Mouse (Mus musculus): Measurements from ENCODE around the gene Fcho2. TPM values are rescaled to one million over a fixed set of nuclear protein-coding genes. Genes with fewer than 3 reads are reported as not detected.

Gene Fcho2
- polyA plus RNA-seq, 1 experiment from 2014 or later: 30.6 TPM

- H3K36me3 ChIP-seq: peaks cover 54% of the 10 kb centered on the region
These were observed 12.3 kb downstream of the Fcho2 start for GRCm38 (mm10) chr13:98802957-98803356.

GRCm38 (mm10) chr13:98795511-98795910, 19.7 kb downstream of the Fcho2 start:
- ATAC-seq: no peak
- 88% methylated on average over 3 of the region's 3 CpGs for WGBS
- H3K27ac ChIP-seq: no peak overlapping the region
- H3K36me3 ChIP-seq: peaks cover 37% of the 10 kb centered on the region
- H3K4me1 ChIP-seq (replicated peaks): no peaks in the 10 kb centered on the region
- no peak overlapping the region for H3K4me2 ChIP-seq (replicated peaks)
- no peaks in the 10 kb centered on the region for H3K9me3 ChIP-seq
- H3K9ac ChIP-seq (replicated peaks): no peak overlapping the region
- no peak overlapping the region for H3K4me3 ChIP-seq (replicated peaks)
- H3K27me3 ChIP-seq: no peaks in the 10 kb centered on the region

More at GRCm38 (mm10) chr13:98802957-98803356, 12.3 kb downstream of the Fcho2 start:
- Histone ChIP-seq H3K4me3 (replicated peaks) (no peak overlapping the region), H3K4me1 (replicated peaks) (no peaks in the 10 kb centered on the region), H3K27ac (no peak overlapping the region), H3K4me2 (replicated peaks) (no peak overlapping the region), H3K27me3 (no peaks in the 10 kb centered on the region), H3K9ac (replicated peaks) (no peak overlapping the region), H3K9me3 (0 out of 2 replicates have a peak, but pooled peaks cover 5% of the 10 kb centered on the region)
- no peak for ATAC-seq
- WGBS: 97% methylated on average over 3 of the region's 3 CpGs

GRCm38 (mm10) chr13:98792864-98793263, 22.4 kb downstream of the Fcho2 start:
- WGBS: 98% methylated on average over 1 of the region's 1 CpGs
- Histone ChIP-seq H3K36me3 (peaks cover 22% of the 10 kb centered on the region), H3K4me3 (replicated peaks) (no peak overlapping the region), H3K9ac (replicated peaks) (no peak overlapping the region), H3K4me2 (replicated peaks) (no peak overlapping the region), H3K27ac (no peak overlapping the region), H3K4me1 (replicated peaks) (no peaks in the 10 kb centered on the region), H3K27me3 (no peaks in the 10 kb centered on the region), H3K9me3 (no peaks in the 10 kb centered on the region)
- ATAC-seq: no peak

GRCm38 (mm10) chr13:98791693-98792092, 23.6 kb downstream of the Fcho2 start:
- Histone ChIP-seq H3K36me3 (peaks cover 22% of the 10 kb centered on the region), H3K27ac (no peak overlapping the region), H3K9me3 (no peaks in the 10 kb centered on the region), H3K4me3 (replicated peaks) (no peak overlapping the region), H3K4me2 (replicated peaks) (no peak overlapping the region), H3K27me3 (no peaks in the 10 kb centered on the region), H3K4me1 (replicated peaks) (no peaks in the 10 kb centered on the region), H3K9ac (replicated peaks) (no peak overlapping the region)
- ATAC-seq: no peak
- 100% methylated on average over 1 of the region's 1 CpGs for WGBS

DNA sequence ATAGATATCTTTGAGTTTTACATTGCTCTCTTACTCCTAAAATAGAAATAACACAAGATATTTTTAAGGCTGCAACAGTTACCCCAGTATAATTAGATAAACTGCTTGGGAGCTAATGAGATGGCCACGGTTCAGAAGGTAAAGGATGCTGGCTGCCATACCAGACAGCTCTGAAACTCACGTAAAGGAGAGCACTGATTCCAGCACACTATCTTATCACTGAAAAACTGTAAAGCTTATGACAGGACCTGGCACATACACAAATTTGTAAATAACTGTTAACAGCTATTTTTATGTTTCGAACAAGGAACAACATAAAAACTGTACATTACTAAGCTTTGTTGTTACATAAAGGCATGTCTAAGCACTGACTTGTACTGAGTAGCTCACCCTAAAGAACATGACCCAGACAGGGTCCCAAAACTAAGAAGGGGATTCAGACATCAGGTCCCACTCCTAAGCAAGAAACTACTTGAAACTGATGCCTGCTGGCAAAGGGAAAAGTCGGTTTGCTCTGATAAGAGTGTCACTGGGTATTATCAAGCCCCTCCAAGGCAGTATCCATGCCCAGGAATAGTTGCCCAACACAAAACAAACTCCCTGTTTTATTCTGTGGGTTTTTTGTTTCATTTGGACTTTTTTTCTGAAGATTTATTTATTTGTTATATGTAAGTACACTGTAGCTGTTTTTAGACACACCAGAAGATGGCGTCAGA, 28.1 kb downstream of the Fcho2 start:
- Histone ChIP-seq H3K36me3 (peaks cover 32% of the 10 kb centered on the region), H3K27me3 (no peaks in the 10 kb centered on the region), H3K9ac (replicated peaks) (no peak overlapping the region), H3K4me2 (replicated peaks) (no peak overlapping the region), H3K27ac (no peak overlapping the region), H3K4me3 (replicated peaks) (no peak overlapping the region), H3K9me3 (no peaks in the 10 kb centered on the region), H3K4me1 (replicated peaks) (no peaks in the 10 kb centered on the region)
- WGBS: 92% methylated on average over 5 of the region's 5 CpGs
- ATAC-seq: no peak

DNA sequence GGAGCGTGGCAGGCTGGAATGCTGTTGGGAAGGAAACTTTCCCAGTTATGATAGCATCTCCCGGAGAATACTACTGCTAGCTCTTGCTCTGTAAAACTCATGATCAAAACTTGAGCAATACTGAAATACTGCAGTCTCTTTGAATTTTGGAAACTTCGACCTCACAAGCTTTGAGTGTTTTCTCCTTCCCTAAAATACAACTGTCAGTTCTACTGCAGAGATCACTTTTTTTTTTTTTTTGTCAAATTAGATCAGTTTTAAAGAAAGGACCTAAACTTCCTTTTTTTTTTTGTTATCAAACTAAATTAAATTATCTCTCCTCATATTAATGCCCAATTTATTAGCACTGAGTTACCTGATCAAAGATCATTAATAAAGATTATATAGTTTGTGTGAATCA, 37.3 kb downstream of the Fcho2 start:
- no peak overlapping the region for H3K4me3 ChIP-seq (replicated peaks)
- 98% methylated on average over 3 of the region's 3 CpGs for WGBS
- no peak for ATAC-seq

DNA sequence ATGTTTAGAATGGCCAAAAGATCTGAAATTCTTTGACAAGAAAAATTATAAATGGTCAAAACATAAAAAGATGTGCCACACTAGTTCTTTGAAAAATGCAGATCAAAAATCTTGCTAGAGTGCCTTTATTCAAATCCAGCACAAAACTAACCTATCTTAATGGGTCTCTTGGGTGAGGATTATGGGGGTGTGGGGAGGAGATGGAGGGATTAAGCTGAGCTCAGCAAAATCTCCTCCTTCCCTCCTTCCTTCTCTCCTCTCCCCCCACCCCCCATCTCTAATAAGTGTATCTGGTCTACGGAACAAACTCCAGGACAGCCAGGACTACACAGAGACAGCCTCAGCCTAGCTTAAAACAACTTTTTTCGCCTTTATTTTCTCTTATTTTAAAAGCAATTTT, 43.8 kb downstream of the Fcho2 start:
- H3K9ac ChIP-seq (replicated peaks): no peak overlapping the region
- H3K4me3 ChIP-seq (replicated peaks): no peak overlapping the region
- 71% methylated on average over 2 of the region's 2 CpGs for WGBS
- H3K27me3 ChIP-seq: no peaks in the 10 kb centered on the region
- 0 out of 2 replicates have a peak, but pooled peaks cover 4% of the 10 kb centered on the region for H3K4me1 ChIP-seq (replicated peaks)
- H3K27ac ChIP-seq: no peak overlapping the region
- no peak for ATAC-seq
- peaks cover 15% of the 10 kb centered on the region for H3K36me3 ChIP-seq
- H3K4me2 ChIP-seq (replicated peaks): no peak overlapping the region
- no peaks in the 10 kb centered on the region for H3K9me3 ChIP-seq

More for the DNA sequence above, 37.3 kb downstream of the Fcho2 start:
- Histone ChIP-seq H3K9ac (replicated peaks) (no peak overlapping the region), H3K4me1 (replicated peaks) (no peaks in the 10 kb centered on the region), H3K27me3 (no peaks in the 10 kb centered on the region), H3K27ac (no peak overlapping the region), H3K9me3 (no peaks in the 10 kb centered on the region), H3K36me3 (peaks cover 39% of the 10 kb centered on the region), H3K4me2 (replicated peaks) (no peak overlapping the region)

DNA sequence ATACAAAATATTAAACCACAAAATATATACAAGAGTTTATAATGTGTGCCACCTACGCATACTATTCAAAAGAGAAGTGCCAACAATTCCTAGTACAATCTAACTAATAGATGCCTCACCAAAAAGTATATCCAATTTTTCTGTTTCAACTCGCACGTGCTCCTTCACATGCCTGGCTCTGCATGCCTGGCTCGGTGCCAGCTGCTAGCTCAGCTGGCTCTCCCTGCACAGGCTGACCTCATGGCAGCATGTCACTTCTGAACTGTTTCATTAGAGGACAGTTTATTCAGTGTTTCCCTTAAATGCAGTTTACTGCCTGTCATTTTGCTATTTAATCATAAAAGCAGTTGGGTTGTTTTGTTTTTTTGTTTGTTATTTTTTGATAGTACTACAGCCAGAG, 46.9 kb downstream of the Fcho2 start:
- Histone ChIP-seq H3K9me3 (no peaks in the 10 kb centered on the region), H3K4me2 (replicated peaks) (no peak overlapping the region), H3K4me1 (replicated peaks) (0 out of 2 replicates have a peak, but pooled peaks cover 4% of the 10 kb centered on the region), H3K27ac (no peak overlapping the region), H3K9ac (replicated peaks) (no peak overlapping the region), H3K4me3 (replicated peaks) (no peak overlapping the region), H3K27me3 (no peaks in the 10 kb centered on the region), H3K36me3 (peaks cover 3% of the 10 kb centered on the region; the same call in 1 of the 2 replicates)
- 46% methylated on average over 4 of the region's 4 CpGs for WGBS
- no peak for ATAC-seq

DNA sequence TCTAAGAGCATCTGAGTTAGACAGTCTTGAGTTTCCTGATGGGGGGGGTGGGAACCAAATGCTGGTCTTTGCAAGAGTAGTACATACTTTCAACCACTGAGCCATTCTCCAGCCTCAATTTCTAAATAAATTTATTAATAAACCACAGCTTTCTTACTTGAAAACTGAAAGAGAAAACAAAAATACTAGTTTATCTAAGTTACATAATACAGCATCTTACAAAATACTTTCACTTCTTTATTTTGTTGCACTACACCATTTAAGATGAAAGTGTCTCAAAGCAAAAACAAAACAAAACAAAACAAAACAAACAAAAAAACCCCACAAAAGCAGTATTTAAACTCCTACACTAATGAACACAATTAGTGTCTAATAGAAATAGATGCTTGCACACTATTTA, 53.5 kb downstream of the Fcho2 start:
- no peak overlapping the region for H3K9ac ChIP-seq (replicated peaks)
- no peak overlapping the region for H3K4me3 ChIP-seq (replicated peaks)
- no peak overlapping the region for H3K27ac ChIP-seq
- no peaks in the 10 kb centered on the region for H3K4me1 ChIP-seq (replicated peaks)
- no peaks in the 10 kb centered on the region for H3K9me3 ChIP-seq
- H3K36me3 ChIP-seq: peaks cover 11% of the 10 kb centered on the region
- H3K27me3 ChIP-seq: no peaks in the 10 kb centered on the region
- no peak overlapping the region for H3K4me2 ChIP-seq (replicated peaks)
- ATAC-seq: no peak

- Histone ChIP-seq H3K9me3 (no peaks in the 10 kb centered on the region), H3K27me3 (no peaks in the 10 kb centered on the region), H3K9ac (replicated peaks) (no peak overlapping the region), H3K4me2 (replicated peaks) (no peak overlapping the region), H3K4me1 (replicated peaks) (no peaks in the 10 kb centered on the region), H3K27ac (no peak overlapping the region), H3K36me3 (no peaks in the 10 kb centered on the region), H3K4me3 (replicated peaks) (no peak overlapping the region)
- ATAC-seq: no peak
- WGBS: 89% methylated on average over 1 of the region's 1 CpGs
These were observed 59.4 kb downstream of the Fcho2 start for GRCm38 (mm10) chr13:98755886-98756285.

- no peak overlapping the region for H3K27ac ChIP-seq
- H3K4me2 ChIP-seq (replicated peaks): no peak overlapping the region
- H3K9me3 ChIP-seq: no peaks in the 10 kb centered on the region
- no peak overlapping the region for H3K4me3 ChIP-seq (replicated peaks)
- no peak for ATAC-seq
- H3K9ac ChIP-seq (replicated peaks): no peak overlapping the region
- peaks cover 42% of the 10 kb centered on the region for H3K36me3 ChIP-seq
- no peaks in the 10 kb centered on the region for H3K27me3 ChIP-seq
- 64% methylated on average over 1 of the region's 1 CpGs for WGBS
- no peaks in the 10 kb centered on the region for H3K4me1 ChIP-seq (replicated peaks)
These were observed 70.6 kb downstream of the Fcho2 start for GRCm38 (mm10) chr13:98744679-98745078.

DNA sequence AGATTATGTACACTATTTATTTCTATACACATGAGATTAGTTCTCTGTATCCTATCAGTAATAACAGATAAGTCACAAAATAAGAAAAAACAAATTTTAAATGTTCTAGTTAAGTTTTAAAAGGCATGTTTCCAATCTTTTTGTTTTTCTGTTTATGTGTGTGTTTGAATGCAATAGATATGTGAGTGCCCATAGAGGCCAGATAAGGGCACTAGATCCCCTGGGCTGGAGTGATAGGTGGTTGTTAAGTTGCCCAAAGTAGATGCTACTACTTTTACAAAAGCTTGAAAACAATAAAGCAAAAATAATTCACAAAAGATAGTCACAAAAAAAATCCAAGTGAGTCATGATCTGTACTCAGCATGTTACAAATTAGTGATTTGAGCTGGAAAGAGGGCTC, 71.4 kb downstream of the Fcho2 start:
- Histone ChIP-seq H3K9me3 (no peaks in the 10 kb centered on the region), H3K27ac (no peak overlapping the region), H3K9ac (replicated peaks) (no peak overlapping the region), H3K4me1 (replicated peaks) (no peaks in the 10 kb centered on the region), H3K4me3 (replicated peaks) (no peak overlapping the region), H3K36me3 (peaks cover 39% of the 10 kb centered on the region), H3K27me3 (no peaks in the 10 kb centered on the region), H3K4me2 (replicated peaks) (no peak overlapping the region)
- no peak for ATAC-seq

DNA sequence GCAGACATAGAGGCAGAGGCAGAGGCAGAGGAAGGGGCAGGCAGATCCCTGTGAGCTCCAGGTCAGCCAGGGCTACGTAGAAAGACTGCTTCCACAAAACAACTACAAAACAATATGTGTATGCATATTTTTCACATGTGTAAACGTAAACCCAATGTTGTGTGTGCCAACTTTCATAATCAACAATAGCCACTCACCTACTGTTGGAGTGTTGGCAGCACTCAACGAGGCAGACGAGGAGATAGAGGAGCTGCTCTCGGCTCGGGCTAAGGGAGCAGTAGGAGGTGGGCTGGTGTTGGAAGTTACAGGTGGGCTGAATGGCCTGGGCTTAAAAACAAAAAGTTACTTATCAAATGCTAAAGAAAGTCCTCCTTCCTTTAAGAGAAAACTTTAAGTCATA, 72.0 kb downstream of the Fcho2 start:
- H3K9ac ChIP-seq (replicated peaks): no peak overlapping the region
- peaks cover 39% of the 10 kb centered on the region for H3K36me3 ChIP-seq
- H3K4me2 ChIP-seq (replicated peaks): no peak overlapping the region
- H3K4me3 ChIP-seq (replicated peaks): no peak overlapping the region
- WGBS: 94% methylated on average over 6 of the region's 6 CpGs
- H3K27ac ChIP-seq: no peak overlapping the region
- no peaks in the 10 kb centered on the region for H3K27me3 ChIP-seq
- no peaks in the 10 kb centered on the region for H3K9me3 ChIP-seq
- H3K4me1 ChIP-seq (replicated peaks): no peaks in the 10 kb centered on the region
- ATAC-seq: no peak
